Mouse (Mus musculus) leukemia stem cell, adult 10-12 weeks (primary cell): ENCODE measurements around the gene Ugt2a1. TPM values are rescaled to one million over a fixed set of nuclear protein-coding genes. Genes with fewer than 3 reads are reported as not detected.

Experiments used
- polyA plus RNA-seq: library from polyadenylated mRNA; stranded (reverse); fragments of >175 nt; gene quantifications from 2 replicates; pipeline ENCODE4 v1.2.3, GENCODE M21; 2012; ENCODE audit warnings: low replicate concordance

Ugt2a1 gene
- polyA plus RNA-seq: not detected in 2 replicates

GRCm38 (mm10) chr5:87490771-87491170, at the start of gene Ugt2a1:
Gene Ugt2a1 (minus strand): TSS chr5:87490871.

DNA sequence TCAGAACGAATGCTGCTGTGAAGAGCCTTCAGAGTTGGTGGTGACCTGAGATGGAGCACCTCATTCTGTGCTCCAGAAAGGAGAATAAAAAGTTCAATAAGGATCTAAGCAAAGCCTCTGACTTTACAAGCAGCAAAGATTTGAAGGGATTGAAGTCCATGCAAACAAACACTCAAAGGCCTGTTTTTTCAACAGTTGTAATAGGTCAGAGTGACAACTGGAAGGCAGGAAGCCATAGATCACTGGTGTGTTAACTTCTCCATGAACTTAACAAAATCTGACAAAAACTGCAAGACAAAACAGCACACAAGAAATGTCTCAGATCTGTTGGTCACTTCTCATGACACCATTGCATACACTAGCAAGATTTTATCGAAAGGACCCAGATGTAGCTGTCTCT, 47.4 kb upstream of the Ugt2a1 start, which contains the start of gene Sult1b1:
Gene Sult1b1, minus strand, starts transcription at position 85 of the 400 bp plus-strand sequence.

GRCm38 (mm10) chr5:87486706-87487105, 4.0 kb downstream of the Ugt2a1 start, which contains the start of gene Gm43638:
Gene Gm43638 (minus strand): TSS chr5:87486806.

DNA sequence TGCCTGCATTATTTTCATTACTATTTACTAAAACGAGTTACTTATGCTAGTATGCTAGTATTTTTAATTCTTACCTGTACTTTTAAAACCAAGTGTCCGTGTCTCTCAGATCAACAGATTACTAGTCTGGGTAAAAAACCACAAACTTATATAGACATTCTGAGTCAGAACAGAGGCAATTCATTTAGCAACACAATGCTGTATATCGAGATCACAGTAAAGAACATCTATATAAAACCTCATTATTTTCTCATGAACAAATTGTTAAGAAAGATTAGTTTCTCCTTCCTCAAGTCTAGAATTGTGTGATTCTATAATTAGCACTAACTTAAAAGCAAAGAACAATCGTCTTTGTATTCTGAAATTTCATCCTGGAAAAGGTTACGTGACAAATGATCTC, 8.5 kb downstream of the Ugt2a1 start, which contains the start of gene Ugt2a2:
Gene Ugt2a2, minus strand, starts transcription at position 101 of the 400 bp plus-strand sequence.

GRCm38 (mm10) chr5:87424041-87424440, 66.6 kb downstream of the Ugt2a1 start, which contains the start of gene Ugt2b38:
Gene Ugt2b38 (minus strand): TSS chr5:87424203.

Other genes with a start within 250 kb of the Ugt2a1 start
- not detected in 2 replicates for gene Ugt2b37, start 236.1 kb downstream of the Ugt2a1 start, polyA plus RNA-seq
- not detected in 2 replicates for gene Ugt2a3, start 153.7 kb downstream of the Ugt2a1 start, polyA plus RNA-seq
- gene Ugt2b38, start 66.7 kb downstream of the Ugt2a1 start, polyA plus RNA-seq: not detected in 2 replicates
- gene Ugt2a2, start 8.6 kb downstream of the Ugt2a1 start, polyA plus RNA-seq: not detected in 2 replicates
- not detected in 2 replicates for gene Gm43638, start 4.1 kb downstream of the Ugt2a1 start, polyA plus RNA-seq
- not detected in 2 replicates for gene Sult1b1, start 47.3 kb upstream of the Ugt2a1 start, polyA plus RNA-seq
- not detected in 2 replicates for gene Sult1d1, start 78.2 kb upstream of the Ugt2a1 start, polyA plus RNA-seq
- not detected in 2 replicates for gene Sult1e1, start 100.7 kb upstream of the Ugt2a1 start, polyA plus RNA-seq
- gene Csn1s1, start 175.3 kb upstream of the Ugt2a1 start, polyA plus RNA-seq: not detected in 2 replicates
- gene Csn2, start 208.8 kb upstream of the Ugt2a1 start, polyA plus RNA-seq: not detected in 2 replicates